Mouse (Mus musculus) c-Kit-positive CD71-positive TER-119-positive erythroid progenitor cells, embryonic 14.5 days (primary cell): ENCODE measurements around the gene Rftn2.

Experiments used
- DNase-seq: peaks from one replicate; pipeline ENCODE4 v3.0.0-alpha.2; 2013; ENCODE audit warnings: low spot score

Gene Rftn2

GRCm38 (mm10) chr1:55226011-55226857 lies at the start of gene Rftn2:
TSS of gene Rftn2 (minus strand) at chr1:55226782.
- DNase-seq: no peak

GRCm38 (mm10) chr1:55265447-55265846 lies 38.9 kb upstream of the Rftn2 start:
- DNase-seq: no peak

GRCm38 (mm10) chr1:55264385-55264784 lies 37.8 kb upstream of the Rftn2 start:
- DNase-seq: no peak

- DNase-seq: no peak
Measured at GRCm38 (mm10) chr1:55246374-55246773, 19.8 kb upstream of the Rftn2 start.

GRCm38 (mm10) chr1:55239237-55239636 lies 12.7 kb upstream of the Rftn2 start:
- peak; percentile 79 for DNase-seq

GRCm38 (mm10) chr1:55238496-55238895 lies 11.9 kb upstream of the Rftn2 start:
- no peak for DNase-seq

- peak; percentile 33 for DNase-seq
Measured at GRCm38 (mm10) chr1:55237643-55238161, 11.1 kb upstream of the Rftn2 start.

DNA sequence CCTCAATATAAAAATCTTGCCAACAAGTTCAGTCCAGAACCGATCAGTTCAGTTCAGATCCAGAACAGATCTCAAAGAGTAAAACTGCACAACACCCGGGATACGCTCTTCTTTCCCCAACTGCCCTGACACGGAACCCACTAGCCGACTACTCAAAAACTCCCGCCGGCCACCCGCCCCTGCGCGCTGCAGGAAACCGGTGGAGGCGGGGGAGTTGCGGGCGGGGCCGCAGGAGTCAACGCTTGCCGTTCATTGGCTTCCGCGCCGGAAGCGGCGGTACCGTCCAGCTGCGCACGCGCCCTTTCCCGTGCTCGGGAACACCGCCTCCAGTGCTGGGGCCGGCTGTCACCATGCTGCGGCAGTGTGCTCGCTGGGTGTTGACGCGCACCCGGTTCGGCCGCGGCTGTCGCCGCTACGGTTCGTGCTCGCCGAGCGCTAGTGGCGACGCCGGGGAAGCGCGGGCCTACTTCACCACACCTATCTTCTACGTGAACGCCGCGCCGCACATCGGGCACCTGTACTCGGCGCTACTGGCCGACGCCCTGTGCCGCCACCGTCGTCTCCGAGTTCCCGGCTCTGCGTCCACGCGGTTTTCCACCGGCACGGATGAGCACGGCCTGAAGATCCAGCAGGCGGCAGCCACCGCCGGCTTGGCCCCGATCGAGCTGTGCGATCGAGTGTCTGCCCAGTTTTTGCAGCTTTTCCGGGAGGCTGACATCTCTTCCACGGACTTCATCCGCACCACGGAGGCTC lies 10.5 kb upstream of the Rftn2 start, which contains the start of gene Mars2:
Gene Mars2 (plus strand): TSS at position 288 of the 753 bp plus-strand sequence.
- peak; percentile 94 for DNase-seq

DNA sequence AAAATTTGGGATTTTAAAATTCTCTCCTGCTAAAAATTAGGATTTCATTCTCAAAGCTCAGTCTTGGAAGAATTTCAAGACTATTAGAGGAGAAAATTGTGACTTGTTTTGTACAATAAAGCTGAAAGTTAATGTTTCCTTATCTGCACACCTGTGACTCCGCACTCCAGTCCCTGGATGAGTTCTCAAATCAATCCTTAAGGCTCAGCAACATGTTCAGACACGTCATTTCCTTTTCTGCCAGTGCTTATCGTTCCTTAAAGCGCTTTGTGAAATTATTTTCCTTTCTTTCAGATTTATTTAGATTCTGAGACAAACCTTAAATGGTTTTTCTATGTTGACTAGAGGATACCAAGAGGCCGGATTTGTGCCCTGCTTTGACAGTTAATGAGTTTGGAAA lies 9.9 kb upstream of the Rftn2 start:
- no peak for DNase-seq

- DNase-seq: no peak
Measured at GRCm38 (mm10) chr1:55234910-55235520, 8.4 kb upstream of the Rftn2 start.

- DNase-seq: no peak
Measured at GRCm38 (mm10) chr1:55228256-55228884, 1.8 kb upstream of the Rftn2 start.

DNA sequence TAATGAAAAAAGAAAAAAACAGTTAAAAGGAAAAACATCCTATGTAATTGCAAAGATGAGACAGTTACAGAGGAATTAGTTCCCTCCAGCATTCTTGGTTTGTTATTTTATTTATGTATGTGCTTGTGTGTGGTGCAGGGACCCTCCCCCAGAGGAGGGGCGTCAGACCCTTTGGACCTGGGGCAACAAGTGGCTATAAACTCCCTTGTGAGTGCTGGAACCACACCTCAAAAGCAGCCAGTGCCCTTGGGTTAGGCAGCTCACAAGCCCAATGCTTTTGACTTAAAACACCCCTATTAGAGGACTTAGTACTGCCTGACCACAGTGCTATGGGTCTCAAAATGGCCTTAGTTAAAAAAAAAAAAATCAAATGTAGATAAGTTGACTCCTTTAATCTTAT lies 794 bp upstream of the Rftn2 start:
- no peak for DNase-seq

- DNase-seq: no peak
Measured at GRCm38 (mm10) chr1:55225398-55225797, 1.2 kb downstream of the Rftn2 start.

GRCm38 (mm10) chr1:55224111-55224510 lies 2.5 kb downstream of the Rftn2 start:
- no peak for DNase-seq

GRCm38 (mm10) chr1:55223026-55223425 lies 3.6 kb downstream of the Rftn2 start:
- no peak for DNase-seq

DNA sequence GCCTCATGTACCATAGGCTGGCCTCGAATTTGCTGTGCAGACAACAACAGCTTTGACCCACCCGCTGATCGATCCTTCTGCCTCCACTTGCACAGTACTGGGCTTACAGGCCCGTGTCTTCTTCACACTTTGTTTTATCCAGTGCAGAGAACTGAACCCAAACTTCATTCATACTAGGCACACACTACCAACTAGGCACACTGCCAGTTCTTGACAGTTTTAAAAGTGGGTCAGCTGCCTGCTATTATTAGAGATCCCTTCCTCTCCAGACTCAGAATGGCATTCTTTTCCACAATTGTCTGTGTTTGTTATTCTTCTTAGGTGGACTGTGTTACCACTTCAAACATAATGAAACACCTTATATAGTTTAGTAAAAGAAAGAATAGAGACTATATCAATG lies 5.2 kb downstream of the Rftn2 start:
- DNase-seq: no peak

DNA sequence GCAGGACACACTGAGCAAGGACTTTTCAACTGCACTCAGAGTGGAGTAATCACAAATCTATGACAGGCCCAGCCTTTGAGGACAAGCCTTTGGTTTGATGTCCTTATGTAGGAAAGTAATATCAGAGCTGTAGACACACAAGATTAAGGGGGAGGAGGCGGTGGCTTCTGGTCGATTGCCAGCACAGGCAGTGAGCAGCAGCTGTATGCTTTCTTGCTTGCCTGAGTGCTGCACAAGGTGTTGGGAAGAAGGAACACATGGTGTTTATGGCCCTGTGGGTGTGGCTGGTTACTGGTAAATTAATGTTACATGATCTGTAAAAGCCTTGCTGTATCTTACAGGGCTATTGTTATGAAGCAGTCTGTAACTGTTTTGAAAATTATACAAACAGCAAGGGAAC lies 9.4 kb downstream of the Rftn2 start:
- DNase-seq: no peak

- no peak for DNase-seq
Measured at GRCm38 (mm10) chr1:55215185-55215813, 11.3 kb downstream of the Rftn2 start.

- no peak for DNase-seq
Measured at GRCm38 (mm10) chr1:55213936-55214335, 12.6 kb downstream of the Rftn2 start.

- DNase-seq: no peak
Measured at GRCm38 (mm10) chr1:55213475-55213874, 13.1 kb downstream of the Rftn2 start.

GRCm38 (mm10) chr1:55212771-55213170 lies 13.8 kb downstream of the Rftn2 start:
- DNase-seq: no peak

- no peak for DNase-seq
Measured at GRCm38 (mm10) chr1:55211081-55211480, 15.5 kb downstream of the Rftn2 start.
